Mouse (Mus musculus) Patski (cell line): ENCODE measurements at regions not wholly inside any gene's neighbourhood (a gene's known extent, or its start where the extent isn't known, plus 50 kb on each side); places are given as distances from the start of the nearest gene placed in this dataset.

Source experiments
- ATAC-seq: fragments of 100-300 bp; one replicate; pipeline ENCODE4 v1.8.0; 2021
- CTCF ChIA-PET: fragments of 350-600 bp; sonication (Branson Sonifier 250); formaldehyde crosslinking; loops from one replicate; lab custom pipeline; 2022; ENCODE audit warnings: inconsistent platforms; lab: Charles Lee
- POLR2A ChIA-PET: fragments of 350-600 bp; sonication (Branson Sonifier 250); formaldehyde crosslinking; loops from one replicate; lab custom pipeline; 2022; ENCODE audit warnings: antibody characterized with exemption, inconsistent platforms; lab: Charles Lee
- DNase-seq: peaks from one replicate; pipeline ENCODE4 v3.0.0-alpha.2; 2011; ENCODE audit warnings: low read depth, low spot score
- H3K27me3 ChIP-seq: fragments of 371-371 bp; one replicate; pipeline ENCODE4 v1.5.1; 2021
- CTCF ChIP-seq: fragments of 100-300 bp; IDR thresholded peaks from one replicate; pipeline ENCODE4 v1.5.1; 2021
- in situ Hi-C: fragments of 300-500 bp; cut with MboI; formaldehyde crosslinking; loops from 3 replicates; pipeline ENCODE4 v1.11.1; 2018; ENCODE audit warnings: low pct_unique_long_range_greater_than_20kb, mixed read lengths

DNA sequence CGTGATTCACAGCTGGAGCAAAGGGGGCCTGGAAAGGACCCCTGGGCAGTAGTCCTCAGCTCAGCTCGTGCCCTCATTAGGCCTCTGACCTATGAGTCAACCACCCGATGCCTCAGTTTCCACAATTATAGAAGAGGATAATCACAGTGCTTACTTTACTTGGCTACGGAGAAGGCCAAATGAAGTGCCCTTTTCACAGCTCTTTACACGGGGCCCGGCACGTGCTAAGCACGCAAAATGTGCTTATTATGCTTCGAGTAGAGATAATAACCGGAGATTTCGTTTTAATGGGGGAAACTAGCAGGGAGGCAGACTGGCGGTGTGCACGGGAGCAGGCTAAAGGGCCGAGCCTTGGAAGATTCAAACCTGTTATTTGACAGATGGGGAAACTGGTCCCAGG, 102.4 kb upstream of the Jun start:
- ATAC-seq (no peak), DNase-seq (no peak)
- TF ChIP-seq CTCF = no peak
- POLR2A ChIA-PET = no interaction called here
- CTCF ChIA-PET = no interaction called here
- no peaks in the 10 kb centered on the region for H3K27me3 ChIP-seq
- in situ Hi-C loops = no loop called here

GRCm38 (mm10) chr4:95155178-95155577, 103.2 kb upstream of the Jun start:
- ATAC-seq (no peak), DNase-seq (no peak)
- TF ChIP-seq CTCF = no peak
- H3K27me3 ChIP-seq = no peaks in the 10 kb centered on the region
- in situ Hi-C loops = no loop called here
- ChIA-PET POLR2A (no interaction called here), CTCF (no interaction called here)

GRCm38 (mm10) chr4:95155796-95156195, 103.8 kb upstream of the Jun start:
- ChIA-PET CTCF (no interaction called here), POLR2A (no interaction called here)
- H3K27me3 ChIP-seq = no peaks in the 10 kb centered on the region
- in situ Hi-C loops = no loop called here
- DNase-seq (no peak), ATAC-seq (no peak)
- TF ChIP-seq CTCF = no peak

DNA sequence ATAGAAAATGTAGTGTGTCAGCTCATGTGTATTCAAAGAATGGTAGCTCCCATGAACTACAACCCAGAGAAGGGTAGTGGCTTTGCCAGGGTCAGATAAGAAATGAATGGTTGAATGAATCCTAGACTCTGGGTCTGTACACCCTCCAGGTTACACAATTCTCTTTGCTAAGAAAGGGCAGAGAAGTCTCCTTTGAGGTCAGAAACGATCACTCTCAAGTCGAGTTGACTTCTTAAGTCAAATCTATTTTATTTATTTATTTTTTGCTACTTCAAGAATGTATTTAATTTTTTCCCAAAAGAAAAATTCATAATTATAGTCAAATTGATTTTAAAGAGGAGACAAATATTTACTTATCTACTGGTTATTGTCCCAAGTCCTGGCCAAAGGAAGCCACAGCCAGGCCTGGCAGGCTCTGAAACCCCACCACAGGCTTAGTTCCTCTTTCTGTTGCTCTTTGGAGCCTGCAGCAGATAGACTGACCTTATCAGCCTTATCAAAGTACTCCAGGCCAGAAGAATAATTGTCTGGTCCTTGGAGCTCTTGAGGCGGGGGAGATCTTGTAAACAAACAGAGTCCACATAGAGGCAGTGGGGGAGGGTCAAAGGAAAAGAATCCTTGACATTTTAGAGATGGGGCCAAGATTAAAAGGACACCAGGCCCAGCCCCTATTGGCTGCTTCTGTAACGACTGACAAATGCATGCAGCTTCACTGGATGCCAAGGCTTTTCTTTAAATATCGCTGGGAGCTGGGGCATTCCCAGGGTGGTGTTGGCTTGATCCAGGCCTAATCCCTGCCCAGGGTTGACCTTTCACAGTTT, 104.6 kb upstream of the Jun start:
- CTCF ChIA-PET = interaction anchor here (0.7 to 1.1 kb wide), 2 partner anchors 11 to 63 kb away, joined by 3 read pairs; no protein-coding TSS in a partner anchor

DNA sequence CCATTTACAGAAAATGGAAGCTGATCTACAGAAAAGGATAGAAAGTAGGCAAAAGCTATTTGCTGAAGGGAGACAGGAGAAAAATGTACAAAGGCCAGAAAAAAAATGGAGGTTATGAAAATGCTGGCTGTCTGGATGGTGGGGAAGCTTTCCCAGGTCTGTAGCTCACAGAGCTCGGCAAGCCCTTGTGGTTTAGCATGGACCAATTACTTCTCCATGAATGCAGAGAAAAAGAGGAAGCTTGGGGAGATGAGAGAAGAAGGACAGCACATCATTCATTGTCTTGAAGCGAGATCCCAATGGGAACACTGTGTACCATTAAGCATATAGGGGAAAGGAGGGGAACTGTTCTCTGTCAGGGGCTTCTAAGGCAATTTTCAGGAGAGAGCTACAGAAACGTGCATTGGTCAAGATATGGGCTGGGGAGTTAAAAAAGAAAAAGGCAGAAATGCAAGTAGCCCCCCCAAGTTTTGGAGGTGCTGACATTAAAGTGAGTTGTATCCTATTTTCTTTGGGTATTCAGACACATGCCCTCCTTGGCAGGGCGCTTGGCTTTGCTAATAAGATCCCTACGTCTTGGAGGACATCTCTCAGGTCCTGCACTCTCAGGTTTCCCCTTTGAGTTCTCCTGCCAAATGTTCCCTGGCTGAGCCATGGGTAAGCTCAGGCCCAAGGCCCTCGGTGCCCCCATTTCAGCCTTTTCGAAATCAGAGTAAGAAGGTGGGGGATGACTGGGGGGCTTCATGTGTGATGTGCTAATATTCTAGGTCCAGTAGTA, 105.8 kb upstream of the Jun start:
- in situ Hi-C loops = no loop called here
- H3K27me3 ChIP-seq = no peaks in the 10 kb centered on the region
- CTCF ChIA-PET = interaction anchor here (0.9 to 1.1 kb wide), 2 partner anchors 10 to 64 kb away, joined by 3 read pairs; no protein-coding TSS in a partner anchor
- TF ChIP-seq CTCF = no peak
- POLR2A ChIA-PET = no interaction called here
- ATAC-seq (no peak), DNase-seq (no peak)

More for the DNA sequence above, 104.6 kb upstream of the Jun start:
- in situ Hi-C loops = no loop called here
- TF ChIP-seq CTCF = no peak
- POLR2A ChIA-PET = no interaction called here
- DNase-seq (no peak), ATAC-seq (no peak)
- H3K27me3 ChIP-seq = no peaks in the 10 kb centered on the region

DNA sequence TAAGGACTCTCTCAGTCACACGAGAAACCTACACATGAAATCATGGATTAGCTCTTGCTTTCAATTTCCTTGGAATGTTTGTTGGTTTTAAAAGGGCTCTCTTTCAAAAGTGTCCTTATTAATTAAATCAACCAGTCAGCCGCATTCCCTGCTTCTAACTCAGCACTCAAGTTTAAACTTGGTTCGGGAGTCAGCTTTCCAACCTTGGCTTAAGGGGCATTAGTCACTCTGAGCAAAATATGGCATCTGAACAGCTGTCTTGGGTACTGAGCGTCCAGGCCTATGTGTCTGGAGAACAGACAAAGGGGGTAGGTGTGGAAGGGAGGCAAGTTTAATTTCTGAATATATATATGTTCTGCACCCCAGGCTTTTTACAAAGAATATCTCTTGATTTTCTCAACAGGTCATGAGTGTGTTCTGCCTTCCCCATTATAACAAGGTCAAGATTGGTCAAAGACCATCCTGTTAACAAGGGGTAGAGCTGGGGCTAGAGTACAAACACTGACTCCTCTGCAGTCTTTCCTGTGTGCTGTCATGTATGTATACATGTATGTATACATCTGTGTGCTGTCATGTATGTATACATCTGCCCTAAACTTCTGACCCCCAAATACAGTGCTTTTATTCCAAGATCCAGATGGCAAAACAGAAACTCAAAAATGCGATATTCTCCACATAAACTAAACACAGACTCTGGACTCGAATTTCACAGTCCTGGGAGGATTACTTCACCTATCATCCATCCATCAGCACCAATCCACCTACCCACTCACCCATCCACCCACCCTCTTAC, 106.8 kb upstream of the Jun start:
- DNase-seq = peak; percentile 31
- CTCF ChIA-PET = interaction anchor here (0.9 kb wide), 1 partner anchor 9 kb away, joined by 3 read pairs; no protein-coding TSS in a partner anchor

GRCm38 (mm10) chr4:95159821-95160220, 107.8 kb upstream of the Jun start:
- in situ Hi-C loops = loop anchor here (5.0 kb wide), 1 partner anchor 108 kb away; the partner anchor contains the start of gene Jun

More for the DNA sequence above, 106.8 kb upstream of the Jun start:
- H3K27me3 ChIP-seq = no peaks in the 10 kb centered on the region
- TF ChIP-seq CTCF = no peak
- no peak for ATAC-seq
- POLR2A ChIA-PET = no interaction called here
- in situ Hi-C loops = no loop called here

DNA sequence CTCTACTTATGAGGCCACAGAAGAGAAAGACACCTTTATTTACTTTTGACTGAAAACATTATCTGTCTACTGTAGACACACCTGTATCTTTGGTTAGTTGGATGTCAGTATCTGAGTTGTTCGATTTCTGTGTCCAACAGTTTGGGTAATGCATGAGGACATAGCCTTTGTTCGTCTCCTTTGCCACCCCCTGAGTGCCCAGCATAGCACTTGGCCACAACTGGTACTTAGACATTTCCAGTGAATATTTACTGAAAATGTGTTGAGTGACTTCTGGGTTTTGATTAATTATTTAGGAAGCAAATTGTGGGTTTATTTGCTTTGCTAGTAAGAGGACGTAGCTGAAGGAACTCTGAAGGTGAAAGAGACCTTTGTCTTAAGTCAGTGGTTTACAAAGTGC, 108.4 kb upstream of the Jun start:
- in situ Hi-C loops = loop anchor here (5.0 kb wide), 1 partner anchor 108 kb away; the partner anchor contains the start of gene Jun
- DNase-seq = no peak
- POLR2A ChIA-PET = no interaction called here
- no peak for TF ChIP-seq CTCF
- no peak for ATAC-seq
- H3K27me3 ChIP-seq = no peaks in the 10 kb centered on the region
- CTCF ChIA-PET = no interaction called here

More at GRCm38 (mm10) chr4:95159821-95160220, 107.8 kb upstream of the Jun start:
- no peak for TF ChIP-seq CTCF
- ChIA-PET POLR2A (no interaction called here), CTCF (no interaction called here)
- DNase-seq (no peak), ATAC-seq (no peak)
- no peaks in the 10 kb centered on the region for H3K27me3 ChIP-seq

DNA sequence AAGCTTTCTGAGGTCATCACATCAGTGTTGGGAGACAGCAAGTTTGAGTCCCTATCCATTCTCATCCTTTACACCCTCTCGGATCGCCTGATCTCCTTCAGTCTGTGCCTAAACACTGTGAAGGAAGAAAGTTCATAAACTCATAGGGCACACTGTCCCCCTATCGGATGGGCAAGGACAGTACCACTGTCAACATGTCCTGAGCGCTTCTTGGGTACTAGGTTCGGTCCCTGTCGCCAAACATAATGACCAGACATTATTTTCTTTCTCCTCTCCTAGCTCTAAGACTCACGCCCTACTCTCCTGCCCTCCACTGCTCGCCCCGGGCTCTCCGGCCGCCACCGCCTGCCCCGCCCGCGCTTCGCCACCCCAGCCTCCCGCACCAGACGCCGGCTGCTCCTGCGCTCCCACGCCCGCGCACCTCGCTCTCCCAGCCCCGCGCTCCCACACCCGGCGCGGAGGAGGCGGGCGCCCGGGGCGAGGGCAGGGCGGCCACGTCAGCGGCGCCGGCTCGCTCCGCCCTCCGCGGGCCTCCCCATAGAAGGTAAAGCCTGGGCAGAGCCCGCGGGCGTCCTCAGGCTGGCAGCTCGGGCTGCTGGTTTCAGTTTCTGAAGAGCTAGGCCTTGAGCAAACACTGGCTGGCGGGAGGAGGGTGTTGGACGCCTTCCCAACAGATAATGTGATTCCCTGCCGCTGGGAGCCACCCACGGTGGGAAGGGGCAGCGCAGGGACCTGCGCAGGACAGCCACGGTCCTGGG, 109.1 kb upstream of the Jun start:
- no peaks in the 10 kb centered on the region for H3K27me3 ChIP-seq
- peak; percentile 51 for TF ChIP-seq CTCF
- ChIA-PET CTCF (no interaction called here), POLR2A (interaction anchor here (0.6 to 0.7 kb wide), 2 partner anchors 25 to 782 kb away, joined by 3 to 4 read pairs; no protein-coding TSS in a partner anchor)
- ATAC-seq (peak; percentile 85), DNase-seq (peak; percentile 42)
- in situ Hi-C loops = loop anchor here (5.0 kb wide), 1 partner anchor 109 kb away; the partner anchor contains the start of gene Jun
